Mouse (Mus musculus): Measurements from ENCODE around the gene Map3k12. TPM values are rescaled to one million over a fixed set of nuclear protein-coding genes. Genes with fewer than 3 reads are reported as not detected.
A peak's percentile ranks its signal among the peaks of the same experiment; 100 is the strongest.

The Map3k12 gene
- polyA plus RNA-seq, 2 experiments = 1.1 to 1.3 TPM

DNA sequence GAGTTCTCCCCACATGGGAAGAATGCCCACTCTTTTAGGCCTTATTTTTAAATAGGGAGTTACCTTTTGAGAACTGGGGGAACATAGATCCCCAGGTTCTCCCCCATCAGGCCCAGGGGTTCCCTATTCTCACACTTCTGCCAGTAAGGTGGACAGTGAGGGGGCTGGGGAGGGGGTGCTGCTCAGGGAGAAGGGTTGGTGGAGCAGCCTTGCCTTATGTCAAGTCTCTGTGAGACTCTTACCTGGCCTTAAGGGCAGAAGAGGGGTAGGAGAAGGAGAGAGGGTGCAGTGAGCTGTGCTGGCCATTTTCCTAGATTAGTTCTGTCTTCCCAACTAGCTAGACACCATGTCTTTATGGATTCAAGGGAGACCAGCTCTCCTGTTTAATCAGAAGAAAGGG, 4.4 kb downstream of the Map3k12 start:
- peaks cover 3% of the 10 kb centered on the region for H3K27me3 ChIP-seq (ENCODE audit: control insufficient read depth, insufficient read depth, low read length)
- no peak overlapping the region for H3K4me3 ChIP-seq (ENCODE audit: insufficient read depth in 1 of 2, low read depth in 2 of 2, low read length in 2 of 2)
- H3K27ac ChIP-seq = no peak overlapping the region
- H3K9me3 ChIP-seq (ENCODE audit: control insufficient read depth, low read length) = no peaks in the 10 kb centered on the region
- DNase-seq (ENCODE audit: low read depth in 3 of 3, low spot score in 3 of 3) (no peak), ATAC-seq (ENCODE audit: insufficient read depth) (no peak)
- peaks cover 4 to 11% of the 10 kb centered on the region in 2 experiments for H3K4me1 ChIP-seq (replicated peaks; ENCODE audit: control insufficient read depth in 2 of 2, insufficient read depth in 2 of 2, low read length in 1 of 2)
- TF ChIP-seq CTCF (IDR thresholded peaks at IDR 0.05; ENCODE audit: low read depth) = no peak
- no peaks in the 10 kb centered on the region for H3K36me3 ChIP-seq (replicated peaks; ENCODE audit: control insufficient read depth, insufficient read depth, low read depth)
- H3K9ac ChIP-seq (replicated peaks) = no peak overlapping the region
- H3K4me2 ChIP-seq (ENCODE audit: low read depth) = no peak overlapping the region

DNA sequence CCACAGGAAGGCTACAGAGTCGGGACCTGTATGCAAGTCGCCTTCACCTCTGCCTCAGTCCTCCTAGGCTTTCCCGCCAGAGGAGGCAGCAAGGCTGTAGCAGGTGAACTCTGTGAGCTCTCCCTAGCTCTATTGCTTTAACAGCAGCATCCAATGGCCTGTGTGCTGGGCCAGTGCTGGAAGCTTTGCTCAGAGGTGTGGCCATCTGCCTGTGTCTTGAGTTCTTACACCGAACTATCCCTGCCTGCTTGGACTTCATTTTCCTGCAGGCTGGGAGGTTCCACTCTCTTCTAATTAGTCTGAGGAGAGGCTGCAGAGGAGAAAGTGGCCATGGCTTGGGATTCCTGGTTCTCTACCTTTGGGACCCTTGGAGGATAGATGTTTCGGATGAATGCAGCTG, 4.9 kb downstream of the Map3k12 start:
- Histone ChIP-seq H3K9ac (replicated peaks) (no peak overlapping the region), H3K4me2 (ENCODE audit: low read depth) (no peak overlapping the region), H3K36me3 (replicated peaks; ENCODE audit: control insufficient read depth, insufficient read depth, low read depth) (no peaks in the 10 kb centered on the region), H3K9me3 (ENCODE audit: control insufficient read depth, low read length) (no peaks in the 10 kb centered on the region), H3K27me3 (ENCODE audit: control insufficient read depth, insufficient read depth, low read length) (peaks cover 3% of the 10 kb centered on the region), H3K4me3 (ENCODE audit: insufficient read depth in 1 of 2, low read depth in 2 of 2, low read length in 2 of 2) (no peak overlapping the region), H3K27ac (no peak overlapping the region), H3K4me1 (replicated peaks; ENCODE audit: control insufficient read depth in 2 of 2, insufficient read depth in 2 of 2, low read length in 1 of 2) (peaks cover 4 to 11% of the 10 kb centered on the region in 2 experiments)
- 62% methylated on average over 5 of the region's 5 CpGs for WGBS (ENCODE audit: insufficient replicate concordance)
- no peak for ATAC-seq (ENCODE audit: insufficient read depth)
- no peak for DNase-seq (ENCODE audit: low read depth in 3 of 3, low spot score in 3 of 3)
- TF ChIP-seq CTCF (IDR thresholded peaks at IDR 0.05; ENCODE audit: low read depth) (no peak), EP300 (IDR thresholded peaks at IDR 0.05; ENCODE audit: low read depth) (no peak)

DNA sequence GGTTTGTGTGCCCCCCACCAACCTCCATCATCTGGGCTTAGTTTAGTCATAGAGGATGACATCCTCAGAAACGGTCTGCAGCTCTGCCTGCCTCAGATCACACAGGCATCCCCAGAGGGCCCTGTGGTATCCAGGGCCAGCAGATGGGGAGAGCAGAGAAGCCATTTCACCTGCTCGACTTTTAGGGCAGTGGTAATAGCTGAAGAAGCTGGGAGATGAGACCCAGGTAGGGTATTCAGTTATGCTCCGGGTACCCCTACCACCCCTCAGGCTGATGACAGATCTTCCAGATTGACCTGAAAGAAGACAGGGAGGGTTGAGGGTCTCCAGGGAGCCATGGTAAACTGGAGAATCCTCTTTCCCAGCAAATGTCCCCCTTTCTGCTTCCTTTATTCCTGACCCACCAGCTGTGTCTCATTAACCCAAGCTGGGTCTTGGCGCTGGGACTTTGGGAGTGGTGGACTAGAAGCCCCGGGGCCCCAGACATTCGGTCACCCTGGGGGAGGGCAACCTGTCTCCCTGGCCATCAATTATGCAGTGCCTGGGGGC, 5.5 kb downstream of the Map3k12 start:
- Histone ChIP-seq H3K9ac (replicated peaks) (no peak overlapping the region), H3K27ac (no peak overlapping the region), H3K4me2 (ENCODE audit: low read depth) (peak overlapping the region; percentile 90), H3K4me3 (ENCODE audit: insufficient read depth in 1 of 2, low read depth in 2 of 2, low read length in 2 of 2) (no peak overlapping the region), H3K36me3 (replicated peaks; ENCODE audit: control insufficient read depth, insufficient read depth, low read depth) (no peaks in the 10 kb centered on the region), H3K27me3 (ENCODE audit: control insufficient read depth, insufficient read depth, low read length) (peaks cover 3% of the 10 kb centered on the region), H3K9me3 (ENCODE audit: control insufficient read depth, low read length) (no peaks in the 10 kb centered on the region), H3K4me1 (replicated peaks; ENCODE audit: control insufficient read depth in 2 of 2, insufficient read depth in 2 of 2, low read length in 1 of 2) (peaks cover 2 to 10% of the 10 kb centered on the region in 2 experiments)
- TF ChIP-seq CTCF (IDR thresholded peaks at IDR 0.05; ENCODE audit: low read depth) (no peak), EP300 (IDR thresholded peaks at IDR 0.05; ENCODE audit: low read depth) (no peak)
- DNase-seq (ENCODE audit: low read depth in 3 of 3, low spot score in 3 of 3) (no peak), ATAC-seq (ENCODE audit: insufficient read depth) (no peak)
- WGBS (ENCODE audit: insufficient replicate concordance) = 41% methylated on average over 6 of the region's 6 CpGs

DNA sequence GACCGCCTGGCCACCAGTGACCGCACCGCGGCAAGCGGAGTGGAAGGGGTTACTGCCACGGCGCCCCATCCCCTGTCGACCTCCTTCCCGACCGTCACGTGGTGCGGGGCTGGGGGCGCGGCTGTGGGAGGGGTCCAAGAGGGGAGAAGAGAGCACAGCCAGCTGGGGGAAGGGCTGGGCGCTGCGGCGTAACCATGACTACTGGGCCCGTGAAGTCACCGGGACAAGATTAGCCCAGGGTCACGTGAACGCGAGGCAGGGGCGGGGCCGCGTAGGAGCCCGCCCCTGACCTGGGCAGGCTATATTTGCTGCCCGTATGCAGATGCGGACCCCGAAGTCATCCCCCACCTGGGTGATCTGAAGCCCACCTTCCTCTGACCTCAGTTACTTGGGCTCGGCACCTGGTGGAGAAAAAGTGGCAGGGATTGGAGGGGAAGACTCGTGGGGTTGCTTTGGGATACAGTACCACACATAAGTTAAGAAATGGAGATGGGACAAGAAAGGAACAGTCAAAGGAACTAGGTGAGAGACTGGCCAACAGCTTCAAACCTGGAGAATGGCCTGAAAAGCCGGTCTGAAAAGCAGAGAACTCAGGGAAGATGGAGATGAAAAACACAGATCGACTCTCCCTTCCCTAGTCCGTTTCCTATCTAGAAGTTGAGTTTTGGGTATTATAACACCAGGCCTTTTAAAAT, 6.1 kb downstream of the Map3k12 start:
- no peak for TF ChIP-seq CTCF (IDR thresholded peaks at IDR 0.05; ENCODE audit: low read depth)
- TF ChIP-seq EP300 (IDR thresholded peaks at IDR 0.05; ENCODE audit: low read depth) = no peak
- peak overlapping the region; percentile 90 for H3K4me2 ChIP-seq (ENCODE audit: low read depth)
- 3% methylated on average over 33 of the region's 34 CpGs for WGBS (ENCODE audit: insufficient replicate concordance)
- H3K9me3 ChIP-seq (ENCODE audit: control insufficient read depth, low read length) = no peaks in the 10 kb centered on the region
- H3K9ac ChIP-seq (replicated peaks) = peak overlapping the region; percentile 59
- H3K27ac ChIP-seq = no peak overlapping the region
- peak overlapping the region; percentile 56 to 62 for H3K4me3 ChIP-seq (ENCODE audit: insufficient read depth in 1 of 2, low read depth in 2 of 2, low read length in 2 of 2)
- H3K27me3 ChIP-seq (ENCODE audit: control insufficient read depth, insufficient read depth, low read length) = peaks cover 2% of the 10 kb centered on the region
- peaks cover 2 to 7% of the 10 kb centered on the region in 2 experiments; a peak in 3 of 4 replicates for H3K4me1 ChIP-seq (replicated peaks; ENCODE audit: control insufficient read depth in 2 of 2, insufficient read depth in 2 of 2, low read length in 1 of 2)
- DNase-seq (ENCODE audit: low read depth in 3 of 3, low spot score in 3 of 3) (peak; percentile 53 to 61 (median 56)), ATAC-seq (ENCODE audit: insufficient read depth) (peak; percentile 89)
- H3K36me3 ChIP-seq (replicated peaks; ENCODE audit: control insufficient read depth, insufficient read depth, low read depth) = no peaks in the 10 kb centered on the region

DNA sequence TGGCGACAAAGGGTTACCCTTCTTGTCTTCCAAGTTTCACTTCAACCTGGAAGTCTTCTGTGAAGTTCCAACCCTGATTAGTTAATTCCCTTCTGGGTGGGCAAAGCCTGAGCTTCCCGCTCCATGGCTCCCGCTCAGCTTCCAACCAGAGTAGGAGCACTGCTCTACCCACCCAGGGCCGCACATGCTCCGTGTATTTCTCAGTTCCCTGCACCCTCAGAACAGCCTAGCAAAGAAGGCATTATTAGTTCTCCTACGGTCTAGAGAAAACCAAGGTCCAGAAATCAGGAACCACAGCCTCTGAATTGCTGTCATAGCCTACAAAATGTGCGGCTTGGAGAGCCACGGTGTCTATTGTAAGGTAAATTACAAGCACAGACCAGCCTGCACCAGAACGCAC, 6.8 kb downstream of the Map3k12 start:
- no peak for TF ChIP-seq CTCF (IDR thresholded peaks at IDR 0.05; ENCODE audit: low read depth)
- TF ChIP-seq EP300 (IDR thresholded peaks at IDR 0.05; ENCODE audit: low read depth) = no peak
- Histone ChIP-seq H3K9me3 (ENCODE audit: control insufficient read depth, low read length) (no peaks in the 10 kb centered on the region), H3K27ac (no peak overlapping the region), H3K36me3 (replicated peaks; ENCODE audit: control insufficient read depth, insufficient read depth, low read depth) (no peaks in the 10 kb centered on the region), H3K27me3 (ENCODE audit: control insufficient read depth, insufficient read depth, low read length) (no peaks in the 10 kb centered on the region; the same call in 1 of the 2 replicates), H3K4me3 (ENCODE audit: insufficient read depth in 1 of 2, low read depth in 2 of 2, low read length in 2 of 2) (peak overlapping the region; percentile 56 to 62), H3K4me2 (ENCODE audit: low read depth) (peak overlapping the region; percentile 90), H3K4me1 (replicated peaks; ENCODE audit: control insufficient read depth in 2 of 2, insufficient read depth in 2 of 2, low read length in 1 of 2) (peaks cover 2 to 7% of the 10 kb centered on the region in 2 experiments; a peak in 3 of 4 replicates), H3K9ac (replicated peaks) (peak overlapping the region; percentile 59)
- DNase-seq (ENCODE audit: low read depth in 3 of 3, low spot score in 3 of 3) (no peak), ATAC-seq (ENCODE audit: insufficient read depth) (peak; percentile 16)
- 16% methylated on average over 9 of the region's 9 CpGs for WGBS (ENCODE audit: insufficient replicate concordance)

All from liver, embryonic 14.5 days (tissue).